Mouse (Mus musculus): Measurements from ENCODE around the gene Ninj2. TPM values are rescaled to one million over a fixed set of nuclear protein-coding genes. Genes with fewer than 3 reads are reported as not detected.
A peak's percentile ranks its signal among the peaks of the same experiment; 100 is the strongest.

Ninj2 gene
- total and polyA plus RNA-seq, 3 experiments: 0.08 TPM; not detected in 2

GRCm38 (mm10) chr6:120179756-120180206 is 86.6 kb downstream of the Ninj2 start:
- H3K4me3 ChIP-seq (ENCODE audit: control insufficient read depth in 1 of 2, insufficient read depth in 1 of 2, low read depth in 2 of 2, low read length in 2 of 2): peak overlapping the region in 1 of 2 experiments; percentile 9; a peak in 1 of 4 replicates
- H3K9ac ChIP-seq (ENCODE audit: control insufficient read depth, low read depth, low read length, poor library complexity, severe bottlenecking): peak overlapping the region; percentile 49; the same call in 1 of the 2 replicates
- no peaks in the 10 kb centered on the region for H3K79me2 ChIP-seq (ENCODE audit: control insufficient read depth, insufficient read depth, low read length, poor library complexity)
- peaks cover 2 to 15% of the 10 kb centered on the region in 2 experiments; a peak in 3 of 4 replicates for H3K4me1 ChIP-seq (ENCODE audit: control insufficient read depth in 1 of 2, insufficient read depth in 2 of 2, low read length in 2 of 2)
- peak; percentile 42 for DNase-seq (ENCODE audit: low read depth, low spot score)
- peak overlapping the region; percentile 30; the same call in 1 of the 2 replicates for H3K27ac ChIP-seq (ENCODE audit: control insufficient read depth, low read depth, low read length)
- peaks cover 0 to 8% of the 10 kb centered on the region in 2 experiments; a peak in 2 of 4 replicates for H3K36me3 ChIP-seq (ENCODE audit: control insufficient read depth in 1 of 2, insufficient read depth in 2 of 2, low read length in 2 of 2)
- H3K27me3 ChIP-seq (ENCODE audit: control insufficient read depth in 1 of 2, insufficient read depth in 2 of 2, low read length in 2 of 2): no peaks in the 10 kb centered on the region
- H3K9me3 ChIP-seq (replicated peaks; ENCODE audit: insufficient read depth, low read length): no peaks in the 10 kb centered on the region
- TF ChIP-seq GATA1 (IDR thresholded peaks at IDR 0.05; ENCODE audit: low read depth, low read length) (peak; percentile 18; the same call in 1 of the 2 replicates), UBTF (IDR thresholded peaks at IDR 0.05; ENCODE audit: borderline replicate concordance, insufficient read depth, low read depth, low read length) (no peak), SMC3 (IDR thresholded peaks at IDR 0.05; ENCODE audit: low read depth, low read length) (no peak), RAD21 (IDR thresholded peaks at IDR 0.05; ENCODE audit: low read depth, low read length) (no peak), USF2 (IDR thresholded peaks at IDR 0.05; ENCODE audit: borderline replicate concordance in 1 of 2, insufficient read depth in 1 of 2, low read depth in 1 of 2, low read length in 2 of 2) (no peak), ZKSCAN1 (IDR thresholded peaks at IDR 0.05; ENCODE audit: low read depth, low read length) (no peak), TCF12 (IDR thresholded peaks at IDR 0.05; ENCODE audit: low read depth, low read length) (0 out of 2 replicates have a peak, but pooled peaks have one; percentile 14), NRF1 (IDR thresholded peaks at IDR 0.05; ENCODE audit: insufficient read depth, low read depth, low read length, poor library complexity, severe bottlenecking) (no peak), KAT2A (conservative IDR thresholded peaks at IDR 0.05; ENCODE audit: low read depth, low read length) (no peak), SIN3A (IDR thresholded peaks at IDR 0.05; ENCODE audit: low read length) (no peak), MYC (IDR thresholded peaks at IDR 0.05; ENCODE audit: low read depth, low read length) (0 out of 2 replicates have a peak, but pooled peaks have one; percentile 37), HCFC1 (IDR thresholded peaks at IDR 0.05; ENCODE audit: low read depth, low read length) (no peak), MXI1 (IDR thresholded peaks at IDR 0.05; ENCODE audit: low read depth, low read length) (no peak; the same call in 1 of the 2 replicates), CTCF (IDR thresholded peaks at IDR 0.05 in 2 of 3, conservative IDR thresholded peaks at IDR 0.05 in 1 of 3; ENCODE audit: control insufficient read depth in 1 of 3, insufficient read depth in 1 of 3, low read depth in 2 of 3, low read length in 3 of 3, poor library complexity in 1 of 3, severe bottlenecking in 1 of 3) (no peak), NELFE (IDR thresholded peaks at IDR 0.05; ENCODE audit: low read depth, low read length) (no peak), TBP (IDR thresholded peaks at IDR 0.05; ENCODE audit: low read depth, low read length) (0 out of 2 replicates have a peak, but pooled peaks have one; percentile 17), ETS1 (IDR thresholded peaks at IDR 0.05; ENCODE audit: low read depth, low read length) (no peak), GABPA (IDR thresholded peaks at IDR 0.05; ENCODE audit: low read depth, low read length) (no peak), CHD1 (IDR thresholded peaks at IDR 0.05; ENCODE audit: low read depth, low read length) (no peak), MEF2A (IDR thresholded peaks at IDR 0.05; ENCODE audit: extremely low read depth, insufficient replicate concordance, low read depth, low read length, poor library complexity, severe bottlenecking) (no peak), E2F4 (IDR thresholded peaks at IDR 0.05; ENCODE audit: borderline replicate concordance, low read depth, low read length) (no peak), JUND (IDR thresholded peaks at IDR 0.05; ENCODE audit: low read depth, low read length) (no peak), ZMIZ1 (IDR thresholded peaks at IDR 0.05; ENCODE audit: low read depth, low read length) (no peak), MAFK (IDR thresholded peaks at IDR 0.05; ENCODE audit: borderline replicate concordance, low read depth, low read length) (no peak), TAL1 (IDR thresholded peaks at IDR 0.05; ENCODE audit: low read length) (no peak), MYB (IDR thresholded peaks at IDR 0.05; ENCODE audit: low read depth, low read length) (no peak), MAZ (IDR thresholded peaks at IDR 0.05; ENCODE audit: low read depth, low read length) (no peak), POLR2AphosphoS2 (IDR thresholded peaks at IDR 0.05; ENCODE audit: low read length) (no peak), POLR2A (IDR thresholded peaks at IDR 0.05; ENCODE audit: control insufficient read depth in 1 of 2, insufficient read depth in 1 of 2, low read depth in 1 of 2, low read length in 2 of 2, poor library complexity in 1 of 2) (no peak), RCOR1 (IDR thresholded peaks at IDR 0.05; ENCODE audit: low read depth, low read length) (no peak), MAX (IDR thresholded peaks at IDR 0.05; ENCODE audit: low read length) (peak; percentile 41), ZC3H11A (IDR thresholded peaks at IDR 0.05; ENCODE audit: low read depth, low read length) (no peak), POLR2AphosphoS5 (IDR thresholded peaks at IDR 0.05; ENCODE audit: borderline replicate concordance, low read depth, low read length) (no peak), CHD2 (IDR thresholded peaks at IDR 0.05; ENCODE audit: low read length) (no peak), ELF1 (IDR thresholded peaks at IDR 0.05; ENCODE audit: low read depth, low read length) (no peak), EP300 (IDR thresholded peaks at IDR 0.05; ENCODE audit: low read depth in 1 of 2, low read length in 2 of 2) (peak; percentile 6 to 20; a peak in 2 of 4 replicates), ZNF384 (IDR thresholded peaks at IDR 0.05; ENCODE audit: low read depth, low read length) (no peak)

Data from MEL (cell line).